Mouse (Mus musculus) WW6 (cell line): Measurements from ENCODE around the gene Sptb.

ENCODE experiments used
- DNase-seq: peaks from one replicate; pipeline ENCODE4 v3.0.0-alpha.2; 2013; ENCODE audit warnings: low read depth, low spot score

Sptb gene

DNA sequence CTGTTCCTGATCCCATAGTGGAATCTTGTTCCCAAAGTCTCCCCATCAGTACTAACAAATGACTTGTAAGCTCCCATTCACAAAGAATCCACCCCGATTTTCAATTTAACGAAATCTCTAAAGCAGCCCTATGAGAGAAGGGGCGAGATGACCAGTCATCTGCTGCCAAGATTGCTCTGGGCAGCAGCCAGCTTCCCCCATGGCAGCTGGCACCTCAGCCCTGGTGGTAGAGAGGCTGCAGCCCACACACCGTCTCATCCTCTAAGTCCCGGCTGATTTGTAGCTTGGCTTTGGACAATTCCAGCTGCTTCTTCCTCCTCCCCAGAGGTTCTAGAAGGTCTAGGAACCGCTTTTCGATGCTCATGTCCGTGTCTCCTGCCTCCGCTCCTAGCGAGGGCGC is 102.1 kb downstream of the Sptb start:
- DNase-seq, result no peak

DNA sequence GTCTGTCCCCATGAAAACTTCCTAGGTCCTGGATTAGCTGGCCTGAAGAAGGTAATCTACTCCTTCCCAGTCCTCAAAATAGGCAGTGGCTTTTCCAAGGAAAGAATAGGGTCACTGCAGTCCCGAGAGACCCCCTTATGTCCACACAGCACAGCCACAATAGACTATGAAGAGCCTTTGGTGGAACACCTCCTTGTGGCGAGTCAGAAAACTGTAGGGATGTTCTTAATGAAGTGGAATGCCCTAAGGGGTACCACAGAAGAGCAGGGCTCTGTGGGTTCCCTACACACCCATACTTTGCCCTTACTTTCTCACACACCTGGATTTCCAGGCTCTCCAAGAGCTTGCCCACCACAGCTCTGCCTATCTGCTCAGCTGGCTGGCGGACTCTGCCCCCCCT is 104.5 kb downstream of the Sptb start:
- DNase-seq, result no peak

DNA sequence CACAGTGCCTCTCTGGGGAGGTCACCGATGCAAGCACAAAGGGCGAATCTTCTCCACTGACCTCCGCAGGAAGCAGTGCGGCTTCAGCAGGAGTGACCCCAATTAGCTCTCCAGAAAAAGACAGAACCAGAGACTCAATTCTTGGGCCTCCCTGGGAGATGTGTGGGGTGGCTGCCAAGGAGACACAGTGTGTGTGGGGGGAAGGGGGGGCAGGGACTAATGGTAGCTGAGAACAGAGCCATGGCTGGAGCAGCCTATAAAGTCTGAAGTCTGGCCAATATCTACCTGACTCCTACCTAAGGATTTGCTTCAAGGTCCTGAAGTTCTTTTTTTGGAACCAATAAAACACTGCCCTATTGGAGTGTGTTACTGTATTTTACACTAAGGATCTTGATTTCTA is 105.8 kb downstream of the Sptb start:
- DNase-seq, result no peak

DNA sequence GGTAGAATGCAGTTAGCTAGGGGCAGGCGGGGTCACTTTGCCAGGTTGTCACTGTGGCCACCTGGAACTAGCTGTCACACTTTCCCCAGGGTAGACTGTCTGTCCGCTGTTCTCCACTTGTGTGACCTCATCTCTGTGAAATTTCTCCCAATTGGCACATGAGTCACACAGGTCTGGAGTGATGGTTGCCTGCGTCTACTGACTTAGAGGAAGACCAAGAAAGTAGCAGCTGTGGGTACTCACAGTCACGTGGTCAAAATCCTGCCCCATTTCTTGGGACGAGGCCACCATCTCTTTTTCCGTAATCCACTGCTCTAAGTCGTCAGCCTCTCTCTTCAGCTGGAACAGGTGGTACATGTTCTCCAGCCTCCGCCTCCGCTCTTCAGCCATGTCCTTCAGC is 106.6 kb downstream of the Sptb start:
- no peak for DNase-seq

DNA sequence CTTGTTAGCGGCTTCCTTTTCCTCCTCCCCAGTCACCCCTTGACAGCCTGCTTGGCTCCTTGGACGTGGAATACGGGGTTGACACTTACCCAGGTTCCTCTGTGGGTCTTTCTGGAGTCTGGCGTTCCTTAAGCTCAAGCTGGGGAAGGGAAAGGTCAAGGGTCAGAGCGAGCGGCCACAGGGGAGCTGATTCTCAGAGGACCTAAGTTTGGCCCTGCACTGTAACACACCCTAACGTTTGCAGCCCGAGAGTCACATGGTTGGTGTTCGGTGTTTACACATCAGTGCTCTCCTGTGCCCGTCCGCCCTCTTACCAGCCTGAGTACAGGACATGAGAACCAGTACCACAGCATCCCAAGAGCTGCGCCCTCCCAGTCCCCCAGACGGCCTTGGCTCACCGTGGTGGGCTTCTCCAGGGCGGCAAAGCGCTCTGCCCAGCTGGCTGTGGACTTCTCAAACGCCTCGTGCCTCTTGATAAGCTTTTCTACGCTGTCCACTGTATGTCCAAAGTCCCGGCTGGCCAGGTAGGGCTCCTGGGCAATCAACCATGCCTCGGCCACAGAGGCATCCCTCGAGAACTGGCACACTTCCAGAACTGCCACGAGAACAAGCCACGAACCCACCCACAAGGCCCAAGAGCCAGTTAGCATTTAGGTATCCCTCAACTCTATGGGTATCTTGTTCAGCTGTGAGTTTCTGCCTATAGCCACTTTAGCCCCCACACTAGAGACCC is 112.0 kb downstream of the Sptb start:
- no peak for DNase-seq

DNA sequence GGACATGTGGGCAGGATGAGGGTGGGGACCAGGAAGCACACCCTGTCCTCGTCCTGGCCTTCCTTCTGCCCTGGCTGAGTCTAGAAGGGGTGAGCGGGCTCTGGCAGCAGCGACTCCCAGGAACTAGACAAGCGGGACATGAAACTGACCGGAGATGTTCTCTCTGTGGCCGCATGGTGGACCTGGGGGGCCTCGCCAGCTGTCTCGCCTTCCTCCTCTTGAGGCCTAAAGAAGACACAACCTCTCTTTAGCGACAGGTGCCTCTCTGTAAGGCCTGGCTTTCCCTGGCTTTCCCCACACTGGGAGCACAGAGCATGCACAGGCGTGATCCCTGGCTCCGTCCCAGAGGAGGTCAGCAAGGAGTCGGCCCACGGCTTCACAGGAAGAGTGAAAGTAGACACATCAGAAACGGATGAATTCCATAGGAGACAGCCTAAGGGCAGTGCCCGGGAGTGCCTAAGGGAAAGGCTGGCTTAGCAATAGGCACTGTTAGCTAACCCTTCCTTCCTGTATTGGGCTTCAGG is 112.7 kb downstream of the Sptb start:
- no peak for DNase-seq

DNA sequence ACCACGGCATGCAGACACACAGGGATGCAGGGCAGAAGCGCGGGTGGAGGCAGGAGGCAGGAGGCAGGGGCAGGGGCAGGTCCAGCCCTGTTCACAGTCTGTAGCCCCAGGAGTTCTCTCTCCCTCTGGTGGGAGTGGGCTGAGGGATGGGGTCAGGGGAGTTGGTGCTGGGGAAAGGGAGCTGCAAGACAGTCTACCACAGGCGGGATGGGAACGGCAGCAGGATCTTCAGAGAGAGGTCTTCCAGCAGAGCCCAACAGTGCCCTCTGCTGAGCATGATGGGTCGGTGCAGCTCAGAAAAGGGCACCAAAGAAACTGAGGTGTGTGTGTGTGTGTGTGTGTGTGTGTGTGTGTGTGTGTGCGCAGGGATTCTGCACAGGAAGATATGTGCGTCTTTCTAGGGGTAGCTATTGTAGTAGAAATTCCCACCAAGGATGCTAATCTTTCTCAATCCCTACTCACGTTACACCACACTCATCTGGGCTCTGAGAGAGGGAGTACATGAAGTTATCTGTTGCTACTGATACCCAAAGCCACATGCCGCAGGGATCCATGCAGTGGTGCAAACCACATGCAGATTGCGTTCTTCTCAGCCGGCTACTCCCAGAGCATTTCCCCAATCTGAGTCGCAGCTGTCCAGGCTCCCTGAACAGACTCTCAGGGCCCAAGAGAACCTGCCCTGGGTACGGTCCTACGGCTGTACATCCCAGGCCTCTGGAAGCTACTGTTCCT is 113.9 kb downstream of the Sptb start:
- no peak for DNase-seq

DNA sequence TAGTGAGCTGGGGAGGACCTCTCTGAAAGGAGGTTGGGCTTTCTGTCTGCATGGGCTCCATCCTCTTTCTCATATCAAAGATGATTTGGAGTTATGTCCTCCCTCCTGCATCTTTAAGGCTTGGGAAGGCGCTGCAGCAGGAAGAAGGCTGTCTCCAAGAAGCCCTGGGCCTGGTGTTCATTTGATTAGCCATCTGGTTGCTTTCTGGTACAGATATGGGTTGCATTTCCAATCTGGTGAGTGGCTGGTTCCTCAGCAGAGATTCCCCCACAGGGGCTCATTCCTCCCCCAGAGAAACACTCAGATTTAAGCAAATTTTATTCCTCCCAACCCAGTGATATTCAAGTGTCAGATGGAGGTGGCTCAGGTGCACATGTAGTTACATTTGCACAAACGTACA is 114.5 kb downstream of the Sptb start:
- DNase-seq, result no peak

DNA sequence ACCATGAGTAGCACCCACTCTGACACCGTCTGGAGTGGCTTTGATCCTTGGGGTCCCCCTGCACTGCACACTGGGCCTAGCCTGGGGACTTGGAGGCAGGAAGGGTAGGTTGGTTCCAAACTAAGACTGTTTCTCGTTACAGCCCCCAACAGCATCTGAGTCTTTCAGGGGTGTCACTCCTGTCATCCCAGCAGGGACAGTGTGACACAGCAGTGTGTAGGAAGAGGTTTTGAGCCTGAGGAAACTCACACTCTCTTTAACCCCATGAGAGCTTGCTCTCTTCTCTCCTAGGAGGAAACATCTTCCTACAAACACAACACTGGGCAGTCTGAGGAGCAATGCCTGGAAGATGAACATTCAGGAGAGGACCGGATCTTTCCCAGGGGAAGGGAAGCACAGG is 115.8 kb downstream of the Sptb start:
- no peak for DNase-seq

DNA sequence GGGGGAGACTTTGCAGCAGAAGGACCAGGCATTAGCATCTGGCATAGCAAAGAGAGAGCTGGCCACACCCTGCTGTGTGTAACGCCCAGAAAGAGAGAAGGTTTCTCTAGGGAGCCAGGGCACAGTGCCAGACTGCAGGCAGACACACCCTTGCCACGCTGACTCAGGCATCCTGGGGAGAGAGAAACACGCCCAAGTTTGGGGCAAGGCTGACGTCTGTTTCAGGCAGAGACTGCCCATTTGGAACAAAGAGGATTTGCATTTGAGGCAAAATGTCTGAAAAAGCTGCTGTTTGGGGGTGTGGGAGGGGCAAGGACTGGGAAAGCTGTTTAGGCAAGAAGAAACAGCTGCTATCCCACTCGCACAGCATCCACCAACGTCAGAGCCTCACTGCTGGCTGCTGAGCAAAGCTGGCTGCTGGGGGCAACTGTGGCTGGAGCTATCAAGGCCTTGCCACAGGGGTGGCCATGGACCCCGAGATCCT is 116.5 kb downstream of the Sptb start:
- DNase-seq, result no peak

DNA sequence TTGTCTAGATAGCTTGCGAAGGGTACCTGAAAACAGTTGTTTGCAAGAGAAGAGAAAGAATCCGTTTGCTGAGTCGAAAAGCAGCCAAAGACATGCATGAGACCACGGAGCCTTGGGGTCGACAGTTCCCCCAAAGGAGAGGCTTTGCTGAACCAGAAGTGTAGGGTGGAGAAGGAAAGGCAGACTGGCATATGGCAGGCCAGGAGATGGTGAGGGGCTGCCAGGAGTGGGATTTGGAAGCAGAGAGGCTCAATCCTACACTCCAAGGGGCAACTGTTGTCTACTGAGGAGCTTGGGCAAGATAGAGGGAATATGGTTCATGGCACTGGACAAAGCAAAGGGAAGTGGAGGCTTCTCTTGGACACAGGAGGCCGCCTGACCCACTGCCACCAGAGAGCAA is 117.1 kb downstream of the Sptb start:
- no peak for DNase-seq

DNA sequence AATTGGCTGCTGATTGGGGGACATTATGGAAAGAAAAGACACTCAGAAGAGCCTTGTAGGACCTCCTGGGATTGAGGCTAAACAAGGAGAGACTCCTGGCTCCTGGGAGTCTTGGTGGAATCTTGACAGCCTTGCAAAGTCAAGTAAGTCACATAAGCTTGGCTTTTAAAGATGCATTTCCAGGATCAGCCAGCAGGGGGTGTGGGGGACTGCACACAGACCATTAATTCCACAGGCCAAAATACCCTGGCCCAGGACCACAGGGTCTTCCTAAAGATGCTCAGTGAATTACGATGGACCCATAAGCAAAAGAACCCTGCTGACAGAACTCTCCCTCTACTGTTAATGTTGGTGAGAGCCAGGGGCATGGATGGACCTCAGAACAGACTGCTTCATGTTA is 118.1 kb downstream of the Sptb start:
- DNase-seq, result no peak

DNA sequence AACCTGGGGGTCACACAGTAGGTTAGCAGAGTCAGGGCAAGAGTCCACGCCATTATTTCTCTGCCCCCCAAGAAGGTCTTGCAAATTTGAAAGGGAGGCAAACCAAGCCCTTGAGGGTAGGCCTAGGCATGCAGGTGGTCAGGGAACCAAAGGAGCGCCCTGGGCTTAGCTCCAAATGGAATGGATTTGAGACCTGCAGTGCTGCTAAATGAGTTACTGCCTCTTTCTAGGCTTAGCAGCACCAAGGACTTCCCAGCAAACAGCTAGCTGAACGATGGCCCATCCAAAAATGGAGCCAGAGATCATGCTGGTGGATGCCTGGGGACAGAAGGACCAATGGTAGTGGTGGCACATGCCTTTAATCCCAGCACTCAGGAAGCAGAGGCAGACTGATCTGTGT is 119.3 kb downstream of the Sptb start:
- no peak for DNase-seq

DNA sequence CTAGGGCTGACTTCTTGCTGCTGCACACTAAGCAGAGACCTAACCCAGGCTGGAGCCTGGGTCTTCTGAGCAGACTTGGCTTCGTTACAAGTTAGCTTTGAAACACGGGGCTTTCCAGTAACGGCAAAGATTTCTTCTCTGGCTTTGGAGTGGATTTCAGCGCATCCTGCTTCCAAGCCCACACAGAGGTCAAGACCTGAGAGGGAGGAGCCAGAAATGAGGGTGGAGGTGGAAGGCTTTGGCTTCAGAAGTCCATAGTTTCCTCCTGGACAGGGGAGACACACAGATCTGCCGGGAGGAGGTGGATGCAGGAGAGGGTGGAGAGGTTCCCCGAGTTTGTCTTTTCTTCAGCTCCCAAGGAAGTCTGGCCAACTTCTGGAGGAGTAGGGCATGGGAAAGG is 120.8 kb downstream of the Sptb start:
- DNase-seq, result no peak

DNA sequence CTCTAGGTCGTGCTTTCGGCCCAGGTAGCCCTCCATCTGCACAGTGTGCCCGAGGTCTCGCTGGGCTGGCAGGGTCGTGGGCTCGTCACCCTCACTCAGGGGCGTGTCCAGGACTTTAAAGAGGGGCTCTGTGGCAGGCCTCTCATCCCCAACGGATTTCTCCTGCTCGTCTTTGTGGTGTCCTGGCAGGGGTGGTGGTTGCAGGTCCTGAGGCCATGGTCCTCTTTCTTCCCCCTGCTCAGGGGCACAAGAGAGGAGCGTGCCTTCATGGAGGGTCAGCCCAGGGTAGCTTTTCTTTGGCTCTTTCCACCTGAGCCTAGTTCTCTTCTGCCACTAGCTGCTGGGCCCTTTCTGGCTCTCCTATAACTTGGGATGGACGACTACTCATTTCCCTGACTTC is 123.0 kb downstream of the Sptb start:
- DNase-seq, result no peak

DNA sequence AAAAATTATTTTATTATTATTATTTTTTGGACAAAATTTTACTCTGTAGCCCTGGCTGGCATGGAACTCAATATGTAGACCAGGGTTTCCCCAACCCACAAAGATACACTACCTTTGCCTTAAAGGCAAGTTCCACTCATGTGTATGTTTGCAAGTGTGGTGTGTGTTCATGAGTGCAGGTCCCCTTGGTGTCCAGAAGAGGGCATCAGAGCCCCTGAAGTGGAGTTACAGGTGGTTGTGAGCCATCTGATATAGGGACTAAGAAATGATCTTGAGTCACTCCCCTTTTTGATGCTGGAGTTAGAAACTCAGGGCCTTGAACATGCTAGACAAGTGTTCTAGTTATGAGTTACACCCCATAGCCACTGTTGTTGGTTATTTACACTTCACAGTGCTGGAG is 125.3 kb downstream of the Sptb start:
- DNase-seq, result no peak

DNA sequence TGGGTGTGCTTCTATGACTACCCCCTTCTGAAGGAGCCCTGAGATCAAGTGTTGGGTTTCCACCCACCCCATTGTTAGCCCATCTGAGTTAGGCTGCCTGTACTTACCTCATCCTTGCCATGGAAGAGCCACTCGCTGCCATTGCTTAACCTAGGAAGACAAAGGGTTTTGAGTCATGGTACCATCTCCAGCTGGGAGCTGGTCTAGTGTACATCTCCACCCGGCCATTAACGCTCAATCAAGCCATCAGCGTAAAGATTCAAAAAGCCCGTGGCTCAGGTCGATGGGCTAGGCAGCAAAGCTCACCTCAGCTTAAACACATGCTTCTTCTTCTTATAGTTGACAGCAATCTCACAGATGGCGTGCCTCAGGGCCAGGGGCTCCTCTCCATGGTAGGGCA is 126.9 kb downstream of the Sptb start:
- DNase-seq, result no peak

DNA sequence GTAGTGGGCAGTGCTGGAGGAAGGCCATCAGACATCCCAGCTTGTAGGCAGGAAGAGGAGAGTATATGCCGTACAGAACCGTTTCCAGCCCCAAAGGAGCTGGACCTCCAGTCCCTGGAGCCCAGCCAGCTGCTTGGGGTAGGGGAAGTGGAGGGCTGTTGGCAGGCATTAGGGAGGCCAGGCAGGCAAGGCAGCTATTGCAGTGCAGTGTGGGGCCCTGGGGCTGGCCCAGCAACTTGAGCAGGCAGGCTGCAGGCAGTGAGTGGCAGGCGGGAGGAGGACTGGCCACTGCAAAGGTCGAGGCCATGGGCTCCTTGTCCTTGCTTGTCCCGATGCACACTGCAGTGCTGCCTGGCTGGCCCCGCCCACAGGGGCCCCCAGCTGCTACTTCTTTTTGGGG is 127.5 kb downstream of the Sptb start:
- no peak for DNase-seq

DNA sequence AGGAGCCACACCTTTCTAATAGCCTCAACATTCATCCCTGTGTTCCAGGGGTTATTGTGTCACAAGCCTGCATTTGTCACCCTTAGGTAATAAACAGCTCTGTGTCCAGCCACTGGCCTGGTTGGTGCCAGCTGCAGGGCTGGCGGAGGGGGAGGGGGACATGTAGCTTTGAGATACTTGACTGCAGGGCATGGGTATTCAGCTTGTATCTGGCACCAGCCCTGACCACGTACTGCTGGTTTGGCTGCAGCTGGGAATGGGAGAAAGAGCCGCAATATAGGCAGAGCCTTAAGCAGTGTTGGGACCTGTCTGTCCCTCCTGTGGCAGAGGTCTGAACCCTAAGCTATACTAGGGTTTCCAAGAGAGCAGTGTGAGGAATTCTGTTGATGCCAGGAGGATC is 128.2 kb downstream of the Sptb start:
- DNase-seq, result no peak

DNA sequence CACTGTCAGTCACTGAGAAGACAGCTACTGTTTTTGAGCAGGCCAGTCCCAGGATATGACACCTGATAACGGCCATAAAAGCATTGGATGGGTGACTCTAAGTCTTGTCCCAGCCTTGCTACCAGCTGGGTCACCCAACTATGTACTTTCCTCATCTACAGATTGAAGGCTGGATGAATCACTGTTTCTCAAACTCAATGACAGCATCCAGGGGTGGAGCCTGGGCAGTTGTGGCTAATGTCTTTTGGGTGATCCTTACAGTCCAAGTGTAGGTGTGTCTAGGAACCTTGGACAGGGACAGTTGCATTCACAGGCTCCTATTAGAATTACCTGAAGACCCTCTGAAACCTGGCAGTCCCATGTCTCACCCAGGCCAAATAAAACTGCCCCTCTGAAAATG is 130.5 kb downstream of the Sptb start:
- no peak for DNase-seq

DNA sequence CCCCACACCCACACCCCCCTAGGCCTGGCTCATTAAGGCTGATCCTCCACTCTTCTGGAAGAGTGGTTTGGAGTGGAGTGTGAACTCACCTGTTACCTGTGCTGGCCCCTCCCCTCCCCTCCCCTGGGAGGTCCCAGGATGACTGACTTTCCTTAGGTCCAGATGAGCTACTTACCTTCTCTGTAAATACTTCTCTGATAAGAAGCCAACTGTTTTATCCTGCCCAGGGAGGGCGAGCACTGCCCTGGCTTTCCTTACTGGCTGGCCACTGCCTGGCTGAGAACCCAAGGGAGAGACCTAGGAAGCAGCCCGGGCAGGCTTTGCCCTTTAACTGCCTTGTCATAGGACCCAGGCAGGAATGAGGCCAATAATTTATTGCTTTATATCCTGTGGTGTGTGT is 131.9 kb downstream of the Sptb start:
- DNase-seq, result no peak

DNA sequence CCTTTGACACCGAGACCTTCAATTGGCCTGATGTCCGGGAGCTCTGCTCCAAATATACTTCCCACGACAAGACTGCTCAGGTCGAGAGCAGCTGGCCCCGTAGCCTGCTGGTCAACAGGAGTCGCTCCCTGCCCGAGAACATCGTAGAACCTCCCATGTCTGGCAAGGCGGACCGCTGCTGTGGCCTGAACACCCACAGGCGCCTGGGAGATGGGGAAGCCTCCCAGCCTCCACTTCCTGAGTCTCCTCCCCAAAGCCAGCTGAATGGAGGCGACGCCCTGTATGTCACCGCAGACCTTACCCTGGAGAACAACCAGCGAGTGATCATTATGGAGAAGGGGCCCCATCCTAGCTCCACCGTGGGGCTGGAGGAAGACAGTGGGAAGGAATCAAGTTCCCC is 132.5 kb downstream of the Sptb start:
- DNase-seq, result no peak

DNA sequence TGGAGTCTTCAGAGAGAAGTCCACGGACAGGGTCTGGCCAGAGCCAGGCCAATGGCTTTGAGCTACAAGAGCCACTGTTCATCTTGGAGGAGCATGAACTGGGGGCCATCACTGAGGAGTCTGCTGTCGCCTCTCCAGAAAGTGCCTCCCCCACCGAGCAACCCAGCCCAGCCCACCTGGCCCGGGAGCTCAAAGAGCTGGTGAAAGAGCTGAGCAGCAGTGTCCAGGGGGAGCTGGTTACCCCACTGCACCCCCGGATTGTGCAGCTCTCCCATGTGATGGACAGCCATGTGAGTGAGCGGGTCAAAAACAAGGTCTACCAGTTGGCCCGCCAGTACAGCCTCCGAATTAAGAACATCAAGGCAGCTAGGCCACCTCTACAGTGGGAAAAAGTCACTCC is 133.5 kb downstream of the Sptb start:
- DNase-seq, result no peak
